Mouse (Mus musculus) limb, embryonic 11.5 days (tissue): ENCODE data around the gene Tbck. TPM values are rescaled to one million over a fixed set of nuclear protein-coding genes. Genes with fewer than 3 reads are reported as not detected.
A peak's percentile ranks its signal among the peaks of the same experiment; 100 is the strongest.

Experiments
- ATAC-seq: fragments of 200-750 bp; cut with Nextera tagmentation; 2 replicates; pipeline ENCODE4 v1.8.0; 2017; ENCODE audit warnings: low read depth; ENCODE audit not compliant: insufficient number of reproducible peaks, low FRiP score, low TSS enrichment
- DNase-seq: peaks from one replicate; pipeline ENCODE4 v3.0.0-alpha.2; 2015; ENCODE audit warnings: low spot score
- H3K27ac ChIP-seq: fragments of 300-500 bp; sonication (generic); replicated peaks from 2 replicates; pipeline ENCODE4 v1.5.1; 2014; ENCODE audit warnings: low read depth, mild to moderate bottlenecking, low read length
- H3K27me3 ChIP-seq: fragments of 300-500 bp; sonication (generic); 2 replicates; pipeline ENCODE4 v1.6.1; 2014; ENCODE audit warnings: mild to moderate bottlenecking, low read length, mixed read lengths; ENCODE audit not compliant: control insufficient read depth, insufficient read depth
- H3K36me3 ChIP-seq: fragments of 300-500 bp; sonication (generic); 2 replicates; pipeline ENCODE4 v1.6.1; 2014; ENCODE audit warnings: mild to moderate bottlenecking, low read length, moderate library complexity, mixed read lengths; ENCODE audit not compliant: control insufficient read depth, insufficient read depth
- H3K4me1 ChIP-seq: fragments of 300-500 bp; sonication (generic); 2 replicates; pipeline ENCODE4 v1.6.1; 2014; ENCODE audit warnings: low read length, mixed read lengths; ENCODE audit not compliant: control insufficient read depth, insufficient read depth
- H3K4me2 ChIP-seq: fragments of 300-500 bp; sonication (generic); 2 replicates; pipeline ENCODE4 v1.6.1; 2014; ENCODE audit warnings: low read depth, mild to moderate bottlenecking, moderate library complexity; ENCODE audit not compliant: severe bottlenecking
- H3K4me3 ChIP-seq: fragments of 300-500 bp; sonication (generic); 2 replicates; pipeline ENCODE4 v1.5.1; 2014; ENCODE audit warnings: low read depth, low read length
- H3K9ac ChIP-seq: fragments of 300-500 bp; sonication (generic); 2 replicates; pipeline ENCODE4 v1.6.1; 2014; ENCODE audit warnings: mild to moderate bottlenecking, low read length
- H3K9me3 ChIP-seq: fragments of 300-500 bp; sonication (generic); 2 replicates; pipeline ENCODE4 v1.6.1; 2016; ENCODE audit warnings: low read length; ENCODE audit not compliant: control insufficient read depth
- WGBS: fragments of 180-500 bp; shearing (Covaris S2); extraction: QIAGEN DNeasy Blood & Tissue Kit; methylation state at CpG from one replicate; pipeline ENCODE4 v1.1.7; 2014; 5-methylcytosine and 5-hydroxymethylcytosine counted together
- polyA plus RNA-seq: library from polyadenylated mRNA; unstranded; fragments of >200 nt; fragmentation: Nextera tagmentation; extraction: Ambion mirVana; gene quantifications from 2 replicates; pipeline ENCODE4 v1.2.1, GENCODE M21; 2014

Tbck gene
- polyA plus RNA-seq, 1 experiment from 2014 or later, result 22.4 TPM

- DNase-seq (no peak), ATAC-seq (no peak)
- Histone ChIP-seq H3K9ac (no peak overlapping the region), H3K27me3 (no peaks in the 10 kb centered on the region), H3K4me1 (no peaks in the 10 kb centered on the region), H3K4me3 (no peak overlapping the region), H3K36me3 (0 out of 2 replicates have a peak, but pooled peaks cover 2% of the 10 kb centered on the region), H3K4me2 (no peak overlapping the region), H3K27ac (no peak overlapping the region), H3K9me3 (no peaks in the 10 kb centered on the region)
- 87% methylated on average over 10 of the region's 10 CpGs for WGBS
Observed at GRCm38 (mm10) chr3:132744287-132745146, 60.6 kb downstream of the Tbck start.

GRCm38 (mm10) chr3:132747036-132747435 is 63.1 kb downstream of the Tbck start:
- WGBS, result 47% methylated on average over 3 of the region's 3 CpGs
- H3K4me1 ChIP-seq, result no peaks in the 10 kb centered on the region
- H3K27me3 ChIP-seq, result no peaks in the 10 kb centered on the region
- no peak overlapping the region for H3K4me3 ChIP-seq
- H3K27ac ChIP-seq, result no peak overlapping the region
- H3K4me2 ChIP-seq, result no peak overlapping the region
- ATAC-seq, result 0 out of 2 replicates have a peak, but pooled peaks have one; percentile 78
- no peak overlapping the region for H3K9ac ChIP-seq
- H3K9me3 ChIP-seq, result no peaks in the 10 kb centered on the region
- H3K36me3 ChIP-seq, result 0 out of 2 replicates have a peak, but pooled peaks cover 2% of the 10 kb centered on the region
- peak; percentile 51 for DNase-seq

DNA sequence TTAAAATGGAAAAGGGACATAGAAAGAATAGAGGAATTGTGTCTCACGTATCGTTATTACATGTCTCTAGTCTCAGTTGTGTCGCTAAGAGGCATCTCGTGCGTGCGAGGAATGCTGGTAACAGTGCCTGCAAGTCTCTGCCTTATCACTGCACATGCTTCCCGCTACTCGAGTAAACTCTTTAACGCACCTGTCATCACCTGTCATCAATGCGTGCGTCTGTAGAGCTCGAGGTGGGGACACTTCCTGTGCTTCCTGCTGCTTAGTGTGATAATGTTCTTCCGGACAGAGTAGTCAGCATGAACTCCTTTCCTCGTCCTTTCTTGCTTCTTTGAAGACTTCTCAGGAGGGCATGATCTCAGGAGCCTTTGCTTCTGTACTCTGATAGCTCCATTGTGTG is 63.8 kb downstream of the Tbck start:
- 88% methylated on average over 14 of the region's 14 CpGs for WGBS
- Histone ChIP-seq H3K9me3 (no peaks in the 10 kb centered on the region), H3K27ac (no peak overlapping the region), H3K27me3 (no peaks in the 10 kb centered on the region), H3K4me1 (no peaks in the 10 kb centered on the region), H3K4me3 (no peak overlapping the region), H3K4me2 (no peak overlapping the region), H3K9ac (no peak overlapping the region), H3K36me3 (0 out of 2 replicates have a peak, but pooled peaks cover 2% of the 10 kb centered on the region)
- DNase-seq (no peak), ATAC-seq (no peak)

DNA sequence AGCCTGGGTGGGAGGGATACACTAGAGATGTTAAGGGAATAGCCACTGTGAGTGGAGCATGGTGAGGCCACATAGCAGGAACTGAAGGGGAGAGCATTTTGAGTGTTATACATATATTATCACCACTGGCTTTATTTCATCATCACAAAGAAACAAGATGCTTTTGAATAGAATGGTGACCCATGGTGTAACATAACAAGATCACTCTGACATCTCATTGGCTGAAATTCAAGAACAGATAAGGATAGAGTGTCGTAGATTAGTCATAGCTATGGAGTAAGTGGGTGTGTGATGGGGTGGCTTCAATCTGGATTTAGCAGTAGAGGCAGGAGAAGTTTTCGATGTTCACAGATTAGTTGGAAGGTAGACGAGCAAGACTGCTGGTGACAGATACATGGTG is 64.8 kb downstream of the Tbck start:
- Histone ChIP-seq H3K4me3 (no peak overlapping the region), H3K4me1 (no peaks in the 10 kb centered on the region), H3K9ac (no peak overlapping the region), H3K27me3 (no peaks in the 10 kb centered on the region), H3K36me3 (no peaks in the 10 kb centered on the region; the same call in 1 of the 2 replicates), H3K9me3 (no peaks in the 10 kb centered on the region), H3K4me2 (no peak overlapping the region), H3K27ac (no peak overlapping the region)
- WGBS, result 88% methylated on average over 3 of the region's 3 CpGs
- DNase-seq, result no peak
- no peak for ATAC-seq

DNA sequence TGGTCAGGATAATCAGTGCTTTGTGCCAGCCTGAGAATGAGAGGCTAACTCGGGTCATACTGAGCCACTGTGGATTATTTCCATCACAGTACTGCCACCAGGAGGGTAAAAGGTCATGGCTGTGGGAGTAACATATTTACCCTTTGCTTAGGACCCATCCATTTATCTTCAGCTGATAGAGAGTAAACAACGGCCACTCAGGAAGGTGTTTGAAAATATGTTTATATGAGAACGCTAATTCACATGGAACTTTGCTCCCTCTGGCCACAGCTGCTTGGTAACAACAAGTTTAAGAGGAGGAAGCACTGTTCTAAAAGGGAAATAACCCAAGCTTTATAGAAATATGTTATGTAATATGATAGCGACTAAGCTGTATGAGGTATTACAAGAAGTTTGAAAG is 68.8 kb downstream of the Tbck start:
- peaks cover 2% of the 10 kb centered on the region; the same call in 1 of the 2 replicates for H3K36me3 ChIP-seq
- DNase-seq (no peak), ATAC-seq (no peak)
- H3K4me2 ChIP-seq, result no peak overlapping the region
- WGBS, result 84% methylated on average over 4 of the region's 4 CpGs
- H3K27ac ChIP-seq, result no peak overlapping the region
- no peaks in the 10 kb centered on the region for H3K27me3 ChIP-seq
- no peak overlapping the region for H3K9ac ChIP-seq
- no peaks in the 10 kb centered on the region for H3K9me3 ChIP-seq
- no peaks in the 10 kb centered on the region for H3K4me1 ChIP-seq
- H3K4me3 ChIP-seq, result no peak overlapping the region

DNA sequence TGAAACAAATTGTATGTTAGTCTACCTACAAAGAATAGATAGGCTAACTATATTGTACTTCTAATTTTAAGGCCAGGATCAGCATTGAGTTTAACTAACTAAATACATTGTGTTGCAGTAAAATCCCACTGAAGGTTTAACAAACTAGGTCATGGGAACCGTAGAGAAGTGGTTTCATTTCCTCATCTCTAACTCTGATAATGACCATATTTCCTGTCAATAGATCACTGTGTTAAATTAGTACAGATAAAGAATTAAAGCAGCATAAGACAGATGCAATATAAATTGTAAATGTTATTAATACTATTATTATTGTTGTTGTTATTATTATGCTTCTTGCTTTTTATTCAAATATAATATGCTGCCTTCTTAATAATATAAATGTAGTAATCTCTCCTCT is 72.3 kb downstream of the Tbck start:
- Histone ChIP-seq H3K9ac (no peak overlapping the region), H3K27me3 (no peaks in the 10 kb centered on the region), H3K4me1 (no peaks in the 10 kb centered on the region), H3K27ac (no peak overlapping the region), H3K4me3 (no peak overlapping the region), H3K36me3 (peaks cover 2% of the 10 kb centered on the region; the same call in 1 of the 2 replicates), H3K4me2 (no peak overlapping the region), H3K9me3 (no peaks in the 10 kb centered on the region)
- ATAC-seq (no peak), DNase-seq (no peak)
- WGBS, result 90% methylated on average over 1 of the region's 1 CpGs

GRCm38 (mm10) chr3:132766033-132766726 is 82.2 kb downstream of the Tbck start:
- H3K9ac ChIP-seq, result no peak overlapping the region
- H3K27ac ChIP-seq, result no peak overlapping the region
- H3K27me3 ChIP-seq, result no peaks in the 10 kb centered on the region
- H3K4me3 ChIP-seq, result no peak overlapping the region
- no peaks in the 10 kb centered on the region for H3K36me3 ChIP-seq
- DNase-seq, result no peak
- H3K9me3 ChIP-seq, result no peaks in the 10 kb centered on the region
- H3K4me1 ChIP-seq, result no peaks in the 10 kb centered on the region
- ATAC-seq, result no peak
- H3K4me2 ChIP-seq, result no peak overlapping the region
- WGBS, result 93% methylated on average over 17 of the region's 17 CpGs

DNA sequence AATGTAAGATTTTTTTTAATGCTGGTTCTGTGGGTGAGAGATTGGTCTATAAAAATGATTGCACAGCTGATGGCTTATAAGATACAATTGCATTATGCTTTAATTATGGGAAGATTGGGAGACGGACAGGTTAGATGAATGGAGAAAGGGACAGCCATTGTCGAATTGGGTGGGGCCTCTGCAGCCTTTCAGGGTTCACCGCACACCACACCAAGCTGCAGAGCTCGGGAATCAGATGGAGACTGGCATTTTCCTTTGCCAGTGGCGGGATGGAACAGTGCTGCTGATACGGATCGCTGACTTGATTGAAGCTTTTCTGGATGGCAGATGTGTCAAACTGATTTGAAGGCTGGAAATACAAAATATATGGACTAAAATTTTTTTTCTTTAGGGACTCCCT is 88.1 kb downstream of the Tbck start:
- DNase-seq (no peak), ATAC-seq (no peak)
- H3K4me1 ChIP-seq, result no peaks in the 10 kb centered on the region
- no peaks in the 10 kb centered on the region for H3K36me3 ChIP-seq
- H3K27ac ChIP-seq, result no peak overlapping the region
- no peak overlapping the region for H3K4me2 ChIP-seq
- 90% methylated on average over 7 of the region's 7 CpGs for WGBS
- H3K9me3 ChIP-seq, result no peaks in the 10 kb centered on the region
- H3K27me3 ChIP-seq, result no peaks in the 10 kb centered on the region
- H3K4me3 ChIP-seq, result no peak overlapping the region
- H3K9ac ChIP-seq, result no peak overlapping the region
